Mouse (Mus musculus): ENCODE measurements around the gene Ost4. TPM values are rescaled to one million over a fixed set of nuclear protein-coding genes. Genes with fewer than 3 reads are reported as not detected.

Gene Ost4
- polyA plus RNA-seq, 1 experiment from 2014 or later: 259 TPM

GRCm38 (mm10) chr5:30870131-30870406, 37.5 kb downstream of the Ost4 start:
- peaks cover 15% of the 10 kb centered on the region for H3K4me1 ChIP-seq (replicated peaks; ENCODE audit: control insufficient read depth, insufficient read depth, low read length)
- WGBS: 27% methylated on average over 2 of the region's 2 CpGs
- H3K27me3 ChIP-seq (ENCODE audit: control insufficient read depth, insufficient read depth, low read length): no peaks in the 10 kb centered on the region
- H3K9ac ChIP-seq: peak overlapping the region; percentile 82
- DNase-seq (ENCODE audit: low spot score) (no peak), ATAC-seq (ENCODE audit: low FRiP score) (no peak)
- no peaks in the 10 kb centered on the region for H3K9me3 ChIP-seq (ENCODE audit: control insufficient read depth, low read length)
- peak overlapping the region; percentile 65 for H3K4me3 ChIP-seq (replicated peaks; ENCODE audit: low read length)
- peaks cover 64% of the 10 kb centered on the region for H3K36me3 ChIP-seq (replicated peaks; ENCODE audit: control insufficient read depth, insufficient read depth)
- 0 out of 2 replicates have a peak overlapping the region, but pooled peaks have one; percentile 69 for H3K27ac ChIP-seq
- H3K4me2 ChIP-seq (replicated peaks): peak overlapping the region; percentile 80

GRCm38 (mm10) chr5:30869405-30870130, 38.0 kb downstream of the Ost4 start:
- H3K9ac ChIP-seq: peak overlapping the region; percentile 82
- peak overlapping the region; percentile 69 for H3K27ac ChIP-seq
- ATAC-seq (ENCODE audit: low FRiP score): peak; percentile 90
- WGBS: under 1% methylated on average over 63 of the region's 63 CpGs
- H3K4me3 ChIP-seq (replicated peaks; ENCODE audit: low read length): peak overlapping the region; percentile 65
- DNase-seq (ENCODE audit: low spot score): peak; percentile 86
- no peaks in the 10 kb centered on the region for H3K9me3 ChIP-seq (ENCODE audit: control insufficient read depth, low read length)
- peaks cover 15% of the 10 kb centered on the region for H3K4me1 ChIP-seq (replicated peaks; ENCODE audit: control insufficient read depth, insufficient read depth, low read length)
- no peaks in the 10 kb centered on the region for H3K27me3 ChIP-seq (ENCODE audit: control insufficient read depth, insufficient read depth, low read length)
- peak overlapping the region; percentile 80 for H3K4me2 ChIP-seq (replicated peaks)
- H3K36me3 ChIP-seq (replicated peaks; ENCODE audit: control insufficient read depth, insufficient read depth): peaks cover 64% of the 10 kb centered on the region

- Histone ChIP-seq H3K9me3 (ENCODE audit: control insufficient read depth, low read length) (no peaks in the 10 kb centered on the region), H3K27ac (peak overlapping the region; percentile 69; the same call in 1 of the 2 replicates)
These were observed 38.6 kb downstream of the Ost4 start for GRCm38 (mm10) chr5:30868981-30869380.

GRCm38 (mm10) chr5:30867712-30868111, 39.9 kb downstream of the Ost4 start, which contains the start of gene Tmem214:
Tmem214 (plus strand) TSS chr5:30868012.
- no peaks in the 10 kb centered on the region for H3K27me3 ChIP-seq (ENCODE audit: control insufficient read depth, insufficient read depth, low read length)
- H3K4me1 ChIP-seq (replicated peaks; ENCODE audit: control insufficient read depth, insufficient read depth, low read length): peaks cover 15% of the 10 kb centered on the region
- H3K4me3 ChIP-seq (replicated peaks; ENCODE audit: low read length): peak within 1 kb of the TSS; percentile 65; the same call in 1 of the 2 replicates
- 97% methylated on average over 3 of the region's 3 CpGs for WGBS
- ATAC-seq (ENCODE audit: low FRiP score) (no peak), DNase-seq (ENCODE audit: low spot score) (no peak)
- no peaks in the 10 kb centered on the region for H3K9me3 ChIP-seq (ENCODE audit: control insufficient read depth, low read length)
- H3K36me3 ChIP-seq (replicated peaks; ENCODE audit: control insufficient read depth, insufficient read depth): peaks cover 53% of the 10 kb centered on the region
- H3K27ac ChIP-seq: peak within 1 kb of the TSS; percentile 69; the same call in 1 of the 2 replicates
- H3K9ac ChIP-seq: 0 out of 2 replicates have a peak within 1 kb of the TSS, but pooled peaks have one; percentile 82
- peak within 1 kb of the TSS; percentile 80 for H3K4me2 ChIP-seq (replicated peaks)

More at GRCm38 (mm10) chr5:30868981-30869380, 38.6 kb downstream of the Ost4 start:
- WGBS: 23% methylated on average over 9 of the region's 9 CpGs
- H3K27me3 ChIP-seq (ENCODE audit: control insufficient read depth, insufficient read depth, low read length): no peaks in the 10 kb centered on the region
- H3K4me2 ChIP-seq (replicated peaks): peak overlapping the region; percentile 80
- H3K36me3 ChIP-seq (replicated peaks; ENCODE audit: control insufficient read depth, insufficient read depth): peaks cover 63% of the 10 kb centered on the region
- DNase-seq (ENCODE audit: low spot score) (no peak), ATAC-seq (ENCODE audit: low FRiP score) (no peak)
- peak overlapping the region; percentile 65 for H3K4me3 ChIP-seq (replicated peaks; ENCODE audit: low read length)
- peaks cover 15% of the 10 kb centered on the region for H3K4me1 ChIP-seq (replicated peaks; ENCODE audit: control insufficient read depth, insufficient read depth, low read length)
- peak overlapping the region; percentile 82 for H3K9ac ChIP-seq

GRCm38 (mm10) chr5:30866871-30867270, 40.7 kb downstream of the Ost4 start:
- WGBS: 94% methylated on average over 3 of the region's 3 CpGs
- Histone ChIP-seq H3K27ac (no peak overlapping the region), H3K9me3 (ENCODE audit: control insufficient read depth, low read length) (no peaks in the 10 kb centered on the region), H3K36me3 (replicated peaks; ENCODE audit: control insufficient read depth, insufficient read depth) (peaks cover 51% of the 10 kb centered on the region), H3K9ac (no peak overlapping the region), H3K4me3 (replicated peaks; ENCODE audit: low read length) (no peak overlapping the region), H3K4me1 (replicated peaks; ENCODE audit: control insufficient read depth, insufficient read depth, low read length) (peaks cover 15% of the 10 kb centered on the region), H3K4me2 (replicated peaks) (no peak overlapping the region), H3K27me3 (ENCODE audit: control insufficient read depth, insufficient read depth, low read length) (no peaks in the 10 kb centered on the region)
- ATAC-seq (ENCODE audit: low FRiP score): no peak
- no peak for DNase-seq (ENCODE audit: low spot score)

GRCm38 (mm10) chr5:30864322-30864721, 43.3 kb downstream of the Ost4 start:
- Histone ChIP-seq H3K4me1 (replicated peaks; ENCODE audit: control insufficient read depth, insufficient read depth, low read length) (0 out of 2 replicates have a peak, but pooled peaks cover 5% of the 10 kb centered on the region), H3K27me3 (ENCODE audit: control insufficient read depth, insufficient read depth, low read length) (no peaks in the 10 kb centered on the region), H3K9me3 (ENCODE audit: control insufficient read depth, low read length) (no peaks in the 10 kb centered on the region), H3K4me2 (replicated peaks) (no peak overlapping the region), H3K4me3 (replicated peaks; ENCODE audit: low read length) (no peak overlapping the region), H3K36me3 (replicated peaks; ENCODE audit: control insufficient read depth, insufficient read depth) (peaks cover 41% of the 10 kb centered on the region), H3K9ac (no peak overlapping the region), H3K27ac (no peak overlapping the region)
- DNase-seq (ENCODE audit: low spot score) (no peak), ATAC-seq (ENCODE audit: low FRiP score) (no peak)
- 59% methylated on average over 15 of the region's 15 CpGs for WGBS

GRCm38 (mm10) chr5:30863852-30864251, 43.7 kb downstream of the Ost4 start:
- DNase-seq (ENCODE audit: low spot score): no peak
- 35% methylated on average over 4 of the region's 4 CpGs for whole genome bisulfite sequencing
- Histone ChIP-seq H3K27ac (no peak overlapping the region), H3K36me3 (replicated peaks; ENCODE audit: control insufficient read depth, insufficient read depth) (peaks cover 41% of the 10 kb centered on the region), H3K4me1 (replicated peaks; ENCODE audit: control insufficient read depth, insufficient read depth, low read length) (0 out of 2 replicates have a peak, but pooled peaks cover 1% of the 10 kb centered on the region), H3K4me3 (replicated peaks; ENCODE audit: low read length) (no peak overlapping the region), H3K27me3 (ENCODE audit: control insufficient read depth, insufficient read depth, low read length) (no peaks in the 10 kb centered on the region), H3K4me2 (replicated peaks) (no peak overlapping the region), H3K9me3 (ENCODE audit: control insufficient read depth, low read length) (no peaks in the 10 kb centered on the region), H3K9ac (no peak overlapping the region)
- ATAC-seq (ENCODE audit: low FRiP score): no peak

GRCm38 (mm10) chr5:30856124-30856523, 51.5 kb downstream of the Ost4 start:
- ATAC-seq (ENCODE audit: low FRiP score) (no peak), DNase-seq (ENCODE audit: low spot score) (no peak)
- no peaks in the 10 kb centered on the region for H3K9me3 ChIP-seq (ENCODE audit: control insufficient read depth, low read length)
- no peak overlapping the region for H3K4me2 ChIP-seq (replicated peaks)
- H3K27me3 ChIP-seq (ENCODE audit: control insufficient read depth, insufficient read depth, low read length): no peaks in the 10 kb centered on the region
- WGBS: 89% methylated on average over 2 of the region's 2 CpGs
- H3K4me3 ChIP-seq (replicated peaks; ENCODE audit: low read length): no peak overlapping the region
- no peaks in the 10 kb centered on the region for H3K36me3 ChIP-seq (replicated peaks; ENCODE audit: control insufficient read depth, insufficient read depth)
- H3K9ac ChIP-seq: no peak overlapping the region
- H3K4me1 ChIP-seq (replicated peaks; ENCODE audit: control insufficient read depth, insufficient read depth, low read length): no peaks in the 10 kb centered on the region
- H3K27ac ChIP-seq: no peak overlapping the region

All from hindbrain, embryonic 14.5 days (tissue).